Mouse (Mus musculus) midbrain, embryonic 16.5 days (tissue): ENCODE measurements around the gene Ndrg3. TPM values are rescaled to one million over a fixed set of nuclear protein-coding genes. Genes with fewer than 3 reads are reported as not detected.

Source experiments
- ATAC-seq: fragments of 200-750 bp; cut with Nextera tagmentation; 2 replicates; pipeline ENCODE4 v1.8.0; 2017; ENCODE audit warnings: moderate TSS enrichment
- H3K27ac ChIP-seq: fragments of 300-500 bp; sonication (generic); 2 replicates; pipeline ENCODE4 v1.5.1; 2014; ENCODE audit warnings: mild to moderate bottlenecking, low read length, mixed read lengths
- H3K27me3 ChIP-seq: fragments of 300-500 bp; sonication (generic); 2 replicates; pipeline ENCODE4 v1.6.1; 2014; ENCODE audit warnings: low read depth, low read length, mixed read lengths; ENCODE audit not compliant: control insufficient read depth, insufficient read depth
- H3K36me3 ChIP-seq: fragments of 300-500 bp; sonication (generic); 2 replicates; pipeline ENCODE4 v1.6.1; 2014; ENCODE audit warnings: mild to moderate bottlenecking, low read length, moderate library complexity, mixed read lengths; ENCODE audit not compliant: control insufficient read depth, insufficient read depth
- H3K4me1 ChIP-seq: fragments of 300-500 bp; sonication (generic); 2 replicates; pipeline ENCODE4 v1.6.1; 2014; ENCODE audit warnings: mild to moderate bottlenecking, low read length, mixed read lengths; ENCODE audit not compliant: control insufficient read depth, insufficient read depth
- H3K4me2 ChIP-seq: fragments of 300-500 bp; sonication (generic); 2 replicates; pipeline ENCODE4 v1.6.1; 2014; ENCODE audit warnings: mild to moderate bottlenecking, low read length, mixed read lengths
- H3K4me3 ChIP-seq: fragments of 300-500 bp; sonication (generic); 2 replicates; pipeline ENCODE4 v1.5.1; 2014; ENCODE audit warnings: low read depth, mild to moderate bottlenecking, low read length, moderate library complexity, mixed read lengths
- H3K9ac ChIP-seq: fragments of 300-500 bp; sonication (generic); 2 replicates; pipeline ENCODE4 v1.6.1; 2014; ENCODE audit warnings: low read depth, low read length, mixed read lengths
- H3K9me3 ChIP-seq: fragments of 300-500 bp; sonication (generic); replicated peaks from 2 replicates; pipeline ENCODE4 v1.6.1; 2014; ENCODE audit warnings: mild to moderate bottlenecking, low read length, mixed read lengths; ENCODE audit not compliant: control insufficient read depth, poor library complexity, severe bottlenecking
- WGBS: fragments of 180-500 bp; shearing (Covaris S2); extraction: QIAGEN DNeasy Blood & Tissue Kit; methylation state at CpG from one replicate; pipeline ENCODE4 v1.1.7; 2014; 5-methylcytosine and 5-hydroxymethylcytosine counted together
- polyA plus RNA-seq: library from polyadenylated mRNA; unstranded; fragments of >200 nt; fragmentation: Nextera tagmentation; extraction: Ambion mirVana; gene quantifications from 2 replicates; pipeline ENCODE4 v1.2.1, GENCODE M21; 2015

Ndrg3 gene
- polyA plus RNA-seq, 1 experiment from 2014 or later, result 155 TPM

DNA sequence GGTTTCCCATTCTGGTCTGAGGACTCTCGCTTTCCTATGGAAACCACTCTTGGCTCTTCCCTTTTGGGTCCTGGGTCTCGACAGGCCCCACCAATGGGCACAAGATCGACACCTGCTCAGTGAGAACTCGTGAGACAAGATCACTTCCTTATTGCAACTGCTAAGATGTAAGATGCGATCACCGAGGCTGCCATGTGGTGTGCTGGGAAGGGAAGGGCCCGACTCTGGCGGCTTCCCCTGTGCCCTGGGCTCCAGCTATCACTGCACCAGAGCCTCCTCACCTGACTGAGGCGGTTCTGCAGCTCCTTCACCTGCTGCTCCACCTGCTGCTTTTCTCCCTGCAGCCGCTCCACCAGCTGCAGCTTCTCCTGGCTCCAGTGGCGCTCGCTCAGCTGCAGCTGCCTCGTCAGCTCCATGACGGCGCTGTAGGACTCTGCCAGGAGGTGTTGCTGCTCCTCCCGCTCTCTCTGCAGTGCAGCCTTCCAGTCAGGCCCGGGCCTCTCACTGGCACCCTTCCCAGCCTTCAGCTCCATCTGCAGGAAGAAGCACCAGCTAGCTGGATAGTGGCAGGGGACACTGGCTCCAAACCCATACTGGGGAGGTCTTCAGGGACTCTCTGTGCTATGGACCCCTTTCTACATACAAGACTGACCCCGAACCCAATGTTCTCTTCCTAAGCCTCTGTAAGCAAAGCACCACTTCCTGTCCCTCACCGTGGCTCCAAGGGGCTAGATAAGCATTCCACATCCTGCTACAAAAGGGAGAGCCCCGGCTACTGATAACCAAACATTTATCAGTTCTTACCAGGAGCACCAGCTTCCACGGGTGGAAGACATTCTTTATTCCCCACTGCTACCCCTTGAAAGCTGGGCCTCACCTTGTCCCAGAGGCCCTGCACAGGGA, 35.5 kb upstream of the Ndrg3 start:
- no peaks in the 10 kb centered on the region for H3K9me3 ChIP-seq
- H3K9ac ChIP-seq, result no peak overlapping the region
- no peak overlapping the region for H3K27ac ChIP-seq
- no peak overlapping the region for H3K4me2 ChIP-seq
- H3K36me3 ChIP-seq, result peaks cover 83% of the 10 kb centered on the region
- no peaks in the 10 kb centered on the region for H3K4me1 ChIP-seq
- no peak for ATAC-seq
- 92% methylated on average over 21 of the region's 21 CpGs for WGBS
- no peaks in the 10 kb centered on the region for H3K27me3 ChIP-seq
- H3K4me3 ChIP-seq, result no peak overlapping the region

DNA sequence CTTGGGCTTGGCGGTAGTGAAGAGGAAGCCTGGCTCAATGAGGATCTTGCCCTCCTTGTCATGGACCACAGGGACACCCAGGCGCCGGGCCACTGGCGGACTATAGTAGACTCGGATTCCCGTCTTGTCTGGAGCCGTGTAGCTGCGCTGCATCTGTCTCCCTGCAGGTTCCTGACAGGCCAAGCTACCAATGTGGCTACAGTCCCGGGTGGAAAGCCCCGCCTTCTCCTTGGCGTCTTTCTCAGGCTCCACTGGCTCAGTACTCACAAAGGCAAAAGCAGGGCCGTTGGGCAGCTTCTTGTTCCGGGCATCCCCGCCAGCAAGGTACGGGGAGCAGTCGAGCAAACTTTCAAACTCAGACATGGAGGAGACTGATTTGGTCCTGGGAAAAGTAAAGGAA, 29.3 kb upstream of the Ndrg3 start:
- no peak overlapping the region for H3K9ac ChIP-seq
- no peak for ATAC-seq
- 95% methylated on average over 16 of the region's 16 CpGs for WGBS
- H3K27ac ChIP-seq, result no peak overlapping the region
- no peak overlapping the region for H3K4me2 ChIP-seq
- H3K9me3 ChIP-seq, result no peaks in the 10 kb centered on the region
- H3K4me3 ChIP-seq, result no peak overlapping the region
- no peaks in the 10 kb centered on the region for H3K27me3 ChIP-seq
- no peaks in the 10 kb centered on the region for H3K4me1 ChIP-seq
- peaks cover 85% of the 10 kb centered on the region for H3K36me3 ChIP-seq

DNA sequence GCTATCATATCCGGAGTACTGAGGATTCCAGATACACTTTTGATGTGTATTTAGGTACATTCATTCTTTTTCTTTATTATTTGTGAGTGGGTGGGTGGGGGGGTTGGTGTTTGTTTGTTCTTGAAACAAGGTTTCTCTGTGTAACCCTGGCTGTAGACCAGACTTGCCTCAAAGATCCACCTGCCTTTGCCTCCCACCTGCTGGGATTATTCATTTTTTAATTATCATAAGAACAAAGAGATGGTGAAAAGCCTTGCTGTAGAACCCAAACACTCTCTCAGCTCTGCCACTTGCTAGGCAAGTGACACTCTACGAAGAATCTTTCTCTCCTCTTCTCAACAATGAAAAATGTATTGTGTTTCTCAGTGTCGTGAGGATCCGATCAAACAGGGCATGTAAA, 27.4 kb upstream of the Ndrg3 start:
- 75% methylated on average over 4 of the region's 4 CpGs for WGBS

DNA sequence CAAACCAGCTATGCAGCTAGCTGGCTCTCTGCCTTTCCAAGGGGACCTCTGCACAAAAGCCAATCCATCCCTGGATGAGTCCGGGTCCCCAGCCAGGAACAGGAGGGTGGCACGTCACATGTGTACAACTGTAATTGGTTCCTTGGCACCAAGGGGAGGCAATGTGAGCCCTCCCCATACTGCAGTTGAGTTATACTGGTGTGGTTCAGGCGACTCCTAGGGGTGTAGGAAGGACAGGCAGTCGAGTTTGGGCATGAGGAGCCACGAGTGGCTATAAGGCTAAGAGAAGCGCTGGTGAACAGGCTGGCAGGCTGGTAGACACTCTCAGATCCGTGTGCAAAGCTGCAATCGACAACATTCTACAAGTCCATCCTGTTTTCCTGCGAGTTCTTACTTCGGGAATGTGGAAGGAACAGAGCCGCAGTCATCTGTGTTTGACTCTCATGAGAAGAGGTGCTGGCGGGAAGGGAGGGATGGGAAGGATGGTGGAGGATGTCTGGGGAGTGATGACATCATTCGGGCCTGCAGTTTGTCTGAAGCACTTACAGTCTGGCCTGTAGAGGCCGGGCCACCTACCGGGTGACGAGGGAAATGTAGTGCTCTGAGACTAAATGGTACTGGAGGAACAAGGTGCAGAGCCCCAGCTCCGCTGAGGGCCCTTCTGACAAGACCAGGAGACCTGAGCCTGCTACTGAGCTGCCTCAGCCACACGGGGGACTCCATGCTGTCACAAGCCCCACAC, 24.8 kb upstream of the Ndrg3 start:
- Histone ChIP-seq H3K9ac (no peak overlapping the region), H3K4me1 (no peaks in the 10 kb centered on the region), H3K9me3 (no peaks in the 10 kb centered on the region), H3K36me3 (peaks cover 57% of the 10 kb centered on the region), H3K4me3 (no peak overlapping the region), H3K27me3 (no peaks in the 10 kb centered on the region), H3K4me2 (no peak overlapping the region), H3K27ac (no peak overlapping the region)
- ATAC-seq, result 0 out of 2 replicates have a peak, but pooled peaks have one; percentile 36
- 85% methylated on average over 18 of the region's 18 CpGs for WGBS

More for the DNA sequence above, 27.4 kb upstream of the Ndrg3 start:
- no peak overlapping the region for H3K27ac ChIP-seq
- no peaks in the 10 kb centered on the region for H3K27me3 ChIP-seq
- peaks cover 74% of the 10 kb centered on the region for H3K36me3 ChIP-seq
- no peak overlapping the region for H3K4me2 ChIP-seq
- H3K4me1 ChIP-seq, result no peaks in the 10 kb centered on the region
- no peak overlapping the region for H3K4me3 ChIP-seq
- H3K9ac ChIP-seq, result no peak overlapping the region
- H3K9me3 ChIP-seq, result no peaks in the 10 kb centered on the region
- ATAC-seq, result no peak

DNA sequence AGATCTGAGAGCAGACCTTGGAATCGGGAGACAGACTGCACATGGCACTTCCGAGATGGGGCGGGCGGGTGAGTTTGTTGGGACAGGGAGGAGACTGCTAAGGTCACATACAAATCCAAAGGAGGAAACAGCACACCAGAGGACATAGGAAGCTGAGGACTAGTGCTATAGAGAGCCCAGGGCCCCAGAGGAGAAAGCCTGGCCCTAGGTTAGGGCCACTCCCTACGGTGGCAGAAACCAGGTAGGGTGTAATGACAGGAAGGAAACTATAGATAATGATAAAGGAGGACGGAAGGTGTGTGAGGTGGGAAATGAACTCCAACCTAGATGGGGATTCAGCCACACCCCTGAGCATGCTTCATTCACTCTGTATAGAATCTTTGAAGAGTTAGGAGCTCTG, 20.5 kb upstream of the Ndrg3 start:
- H3K36me3 ChIP-seq, result peaks cover 21% of the 10 kb centered on the region
- no peak for ATAC-seq
- no peak overlapping the region for H3K4me2 ChIP-seq
- H3K9me3 ChIP-seq, result no peaks in the 10 kb centered on the region
- no peak overlapping the region for H3K4me3 ChIP-seq
- peaks cover 1% of the 10 kb centered on the region for H3K4me1 ChIP-seq
- WGBS, result 91% methylated on average over 6 of the region's 6 CpGs
- no peak overlapping the region for H3K27ac ChIP-seq
- no peaks in the 10 kb centered on the region for H3K27me3 ChIP-seq
- H3K9ac ChIP-seq, result no peak overlapping the region

DNA sequence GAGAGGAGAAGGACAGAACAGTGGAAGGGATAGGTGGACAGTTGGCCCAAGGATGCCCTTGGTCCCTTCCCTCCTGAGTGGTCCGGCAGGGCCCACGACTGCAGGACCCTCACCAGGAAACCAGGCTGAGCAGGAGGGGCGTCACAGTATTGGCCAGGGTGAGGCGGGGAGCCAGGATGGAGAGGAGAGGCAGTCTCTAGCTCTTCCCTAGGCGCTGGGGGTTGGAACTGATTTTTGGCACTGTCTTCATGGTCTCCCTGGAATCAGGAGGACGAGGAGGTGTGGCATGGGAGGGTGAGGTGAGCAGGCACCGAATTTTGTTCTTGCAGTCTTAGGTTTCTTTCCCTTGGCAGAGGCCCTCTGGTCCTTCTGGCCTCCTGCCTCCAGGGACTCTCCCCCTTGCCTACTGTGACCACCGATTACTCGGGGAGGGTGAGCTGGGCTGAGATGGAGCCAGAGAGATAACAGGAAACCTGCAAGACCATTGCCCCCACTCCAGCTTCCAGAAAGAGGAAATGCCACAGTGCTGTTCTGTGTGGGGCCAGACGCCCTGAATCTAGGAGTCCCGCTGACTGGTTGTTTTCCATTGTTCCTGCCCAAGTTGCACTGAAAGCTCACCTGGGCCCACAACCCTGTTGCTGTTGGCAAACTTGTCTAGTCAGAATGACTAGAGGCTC, 18.9 kb upstream of the Ndrg3 start:
- peaks cover 8% of the 10 kb centered on the region for H3K36me3 ChIP-seq
- no peak overlapping the region for H3K27ac ChIP-seq
- no peak overlapping the region for H3K4me2 ChIP-seq
- 62% methylated on average over 9 of the region's 11 CpGs for WGBS
- no peak overlapping the region for H3K9ac ChIP-seq
- H3K9me3 ChIP-seq, result no peaks in the 10 kb centered on the region
- no peaks in the 10 kb centered on the region for H3K27me3 ChIP-seq
- H3K4me3 ChIP-seq, result no peak overlapping the region
- no peak for ATAC-seq
- H3K4me1 ChIP-seq, result peaks cover 11% of the 10 kb centered on the region

DNA sequence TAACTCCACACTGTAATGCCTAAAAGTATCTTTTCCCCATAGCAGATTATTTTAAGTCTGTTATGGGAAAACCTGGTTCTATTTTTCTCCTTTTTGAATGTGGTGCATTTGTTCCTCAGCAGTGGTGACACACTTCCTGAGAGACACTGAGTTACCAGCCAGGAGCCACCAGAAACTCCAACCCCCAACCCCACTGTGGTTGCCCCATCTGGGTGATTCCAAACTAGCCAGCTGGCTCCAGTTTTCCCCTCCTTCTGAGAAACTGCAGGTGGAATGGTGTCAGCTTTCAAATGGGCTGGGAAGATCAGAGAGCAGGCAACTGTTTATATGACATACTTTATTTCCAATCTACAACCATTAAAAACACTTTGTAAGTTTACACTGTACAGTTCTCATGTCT, 18.3 kb upstream of the Ndrg3 start:
- no peak overlapping the region for H3K27ac ChIP-seq
- no peaks in the 10 kb centered on the region for H3K9me3 ChIP-seq
- peaks cover 11% of the 10 kb centered on the region for H3K4me1 ChIP-seq
- no peak overlapping the region for H3K9ac ChIP-seq
- H3K27me3 ChIP-seq, result no peaks in the 10 kb centered on the region
- no peak overlapping the region for H3K4me3 ChIP-seq
- H3K36me3 ChIP-seq, result peaks cover 4% of the 10 kb centered on the region
- no peak overlapping the region for H3K4me2 ChIP-seq
- ATAC-seq, result no peak

DNA sequence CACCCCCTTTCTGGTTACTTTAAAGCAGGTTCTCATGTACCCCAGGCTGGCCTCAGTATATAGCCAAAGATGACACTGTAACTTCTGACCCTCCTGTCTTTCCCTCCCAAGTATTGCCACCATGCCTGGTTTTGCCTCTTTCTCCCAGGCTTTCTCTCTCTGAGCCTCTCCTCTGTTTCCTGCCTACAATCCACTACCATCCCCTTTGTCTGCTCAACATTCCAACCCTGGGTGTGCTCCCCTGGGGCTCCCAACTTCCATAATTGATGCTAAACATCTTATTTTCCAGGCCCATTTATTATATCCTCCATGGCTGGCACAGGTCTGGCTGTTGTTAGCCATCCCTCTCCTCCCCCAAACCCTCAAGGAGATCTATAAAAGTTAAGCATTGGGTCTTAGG, 16.7 kb upstream of the Ndrg3 start:
- 0 out of 2 replicates have a peak, but pooled peaks cover 2% of the 10 kb centered on the region for H3K36me3 ChIP-seq

DNA sequence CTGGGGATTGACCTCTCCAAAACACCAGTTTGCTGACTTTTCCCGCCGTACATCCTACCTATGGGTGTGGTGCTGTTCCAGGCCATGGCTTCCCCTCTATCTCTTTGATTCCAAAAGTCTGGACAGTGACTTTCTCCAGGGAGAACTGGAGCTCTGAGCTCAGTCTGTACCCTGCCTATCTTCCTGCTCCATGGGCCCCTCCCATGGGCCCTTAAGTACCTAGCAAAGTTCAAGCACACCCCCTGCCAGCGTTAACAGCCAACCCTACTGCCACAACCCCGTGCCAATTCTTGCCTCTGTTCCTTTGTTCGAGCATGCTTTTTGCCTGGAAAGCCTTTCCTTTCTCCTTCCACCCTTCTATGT, 15.4 kb upstream of the Ndrg3 start:
- 29% methylated on average over 5 of the region's 5 CpGs for WGBS
- ATAC-seq, result no peak
- H3K36me3 ChIP-seq, result no peaks in the 10 kb centered on the region

More for the DNA sequence above, 16.7 kb upstream of the Ndrg3 start:
- Histone ChIP-seq H3K9ac (no peak overlapping the region), H3K27me3 (no peaks in the 10 kb centered on the region), H3K9me3 (no peaks in the 10 kb centered on the region), H3K4me3 (no peak overlapping the region), H3K27ac (no peak overlapping the region), H3K4me2 (no peak overlapping the region), H3K4me1 (peaks cover 11% of the 10 kb centered on the region)
- no peak for ATAC-seq

More for the DNA sequence above, 15.4 kb upstream of the Ndrg3 start:
- Histone ChIP-seq H3K27ac (peak overlapping the region; percentile 76), H3K4me1 (peaks cover 11% of the 10 kb centered on the region), H3K27me3 (no peaks in the 10 kb centered on the region), H3K4me2 (peak overlapping the region; percentile 99), H3K9ac (peak overlapping the region; percentile 79), H3K4me3 (peak overlapping the region; percentile 60), H3K9me3 (no peaks in the 10 kb centered on the region)
